Mouse (Mus musculus): Measurements from ENCODE around the gene Bspry.
"Not testable (repeated sequence)": the region's sequence is repeated elsewhere in the genome, so short reads cannot be mapped to it uniquely, and the experiment has no call there.

Bspry gene

DNA sequence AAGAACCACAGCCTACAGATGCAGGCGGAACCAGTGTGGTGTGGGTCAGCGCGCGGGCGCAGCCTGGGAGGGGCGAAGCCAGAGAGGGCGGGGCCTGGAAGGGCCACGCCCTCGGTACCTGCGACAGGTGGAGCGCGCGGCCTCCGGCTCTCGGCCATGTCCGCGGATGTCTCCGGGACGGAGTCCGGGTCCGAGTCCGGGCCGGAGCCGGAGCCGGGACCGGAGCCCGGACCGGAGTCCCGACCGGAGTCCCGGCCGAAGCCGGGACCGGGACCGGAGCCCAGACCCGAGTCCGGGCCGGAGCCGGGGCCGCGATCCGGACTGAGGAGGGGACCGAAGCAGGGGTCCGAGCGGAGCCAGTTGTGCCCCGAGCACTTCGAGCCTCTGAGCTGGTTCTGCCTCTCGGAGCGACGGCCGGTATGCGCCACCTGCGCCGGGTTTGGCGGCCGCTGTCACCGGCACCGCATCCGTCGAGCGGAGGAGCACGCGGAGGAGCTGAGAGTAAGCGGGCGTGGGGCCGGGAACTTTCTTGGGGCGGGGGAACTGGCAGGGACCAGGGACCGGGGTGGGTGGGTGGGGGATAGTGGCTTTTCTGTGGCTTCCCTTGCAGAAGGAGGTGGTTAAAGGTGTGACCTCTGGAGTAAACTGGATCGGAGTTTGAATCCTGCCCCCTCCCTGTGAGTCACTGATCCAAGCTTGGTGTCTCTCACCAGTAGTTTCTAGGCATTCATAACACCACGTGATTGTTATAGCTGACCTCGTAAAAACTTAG is at the start of gene Bspry:
Bspry (plus strand) TSS at position 117 of the 772 bp plus-strand sequence.
- DNase-seq: peak; percentile 25 to 57

GRCm38 (mm10) chr4:62430678-62431077 is 49.2 kb upstream of the Bspry start:
- DNase-seq: no peak

DNA sequence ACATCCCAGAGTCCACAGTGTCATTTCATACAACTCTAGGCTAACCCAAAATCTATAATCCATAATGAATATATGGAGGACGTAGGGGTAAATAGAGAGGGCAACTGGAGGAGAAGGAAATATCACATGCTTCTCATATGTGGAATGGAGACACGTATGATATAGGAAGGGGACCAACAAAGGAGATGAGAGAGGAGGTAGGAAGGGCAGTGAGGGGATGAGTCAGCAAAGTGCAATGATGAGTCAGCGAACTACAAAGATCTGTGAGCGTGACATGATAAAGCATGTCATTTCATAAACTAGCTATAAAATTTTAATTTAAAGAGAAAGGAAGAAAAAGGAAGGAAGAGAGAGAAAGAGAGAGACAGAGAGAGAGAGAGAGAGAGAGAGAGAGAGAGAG is 48.3 kb upstream of the Bspry start:
- no peak for DNase-seq

GRCm38 (mm10) chr4:62433939-62434870 is 45.6 kb upstream of the Bspry start:
- no peak for DNase-seq

DNA sequence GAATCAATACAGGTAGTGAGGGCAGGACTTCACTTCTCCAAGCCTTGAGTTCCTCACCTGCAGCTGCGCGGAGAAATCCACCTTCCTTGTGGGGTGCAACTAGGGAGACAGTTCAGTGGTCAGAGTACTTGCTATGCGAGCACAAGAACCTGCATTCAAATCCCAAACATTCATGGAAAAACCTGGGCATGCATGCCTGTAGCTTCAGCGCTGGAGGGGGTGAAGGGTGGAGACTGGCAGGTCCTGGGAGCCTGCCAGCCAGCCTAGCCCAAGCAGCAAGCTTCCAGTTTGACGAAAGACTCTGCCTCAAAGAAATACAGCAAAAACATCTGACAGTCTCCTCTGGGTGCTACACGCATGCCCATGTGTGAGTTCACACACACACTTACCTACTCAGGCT is 44.8 kb upstream of the Bspry start, which contains the start of gene Rnf183:
Rnf183 (minus strand) TSS at position 172 of the 400 bp plus-strand sequence.
- no peak for DNase-seq

DNA sequence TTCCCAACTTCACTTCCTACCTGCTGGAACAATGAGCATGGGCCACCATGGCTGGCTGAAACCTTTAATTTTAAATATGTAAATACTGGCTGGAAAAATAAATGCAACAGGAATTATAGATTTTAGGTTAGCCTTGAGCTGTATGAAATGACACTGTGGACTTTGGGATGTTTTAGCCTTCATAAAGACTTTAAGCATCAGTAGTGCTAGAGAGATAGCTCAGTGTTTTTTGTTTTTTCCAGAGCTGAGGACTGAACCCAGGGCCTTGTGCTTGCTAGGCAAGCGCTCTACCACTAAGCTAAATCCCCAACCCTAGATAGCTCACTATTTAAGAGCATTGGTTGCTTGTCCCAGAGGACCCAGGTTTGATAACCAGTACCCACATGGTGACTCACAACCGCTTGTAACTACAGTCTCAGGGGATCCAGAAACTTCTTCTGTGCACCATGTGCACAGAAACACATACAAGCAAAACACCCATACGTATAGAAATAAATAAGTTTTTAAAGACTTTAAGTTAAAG is 42.5 kb upstream of the Bspry start:
- DNase-seq: no peak

GRCm38 (mm10) chr4:62437871-62438270 is 42.0 kb upstream of the Bspry start:
- no peak for DNase-seq

- DNase-seq: no peak
These were observed 40.1 kb upstream of the Bspry start for GRCm38 (mm10) chr4:62439793-62440192.

DNA sequence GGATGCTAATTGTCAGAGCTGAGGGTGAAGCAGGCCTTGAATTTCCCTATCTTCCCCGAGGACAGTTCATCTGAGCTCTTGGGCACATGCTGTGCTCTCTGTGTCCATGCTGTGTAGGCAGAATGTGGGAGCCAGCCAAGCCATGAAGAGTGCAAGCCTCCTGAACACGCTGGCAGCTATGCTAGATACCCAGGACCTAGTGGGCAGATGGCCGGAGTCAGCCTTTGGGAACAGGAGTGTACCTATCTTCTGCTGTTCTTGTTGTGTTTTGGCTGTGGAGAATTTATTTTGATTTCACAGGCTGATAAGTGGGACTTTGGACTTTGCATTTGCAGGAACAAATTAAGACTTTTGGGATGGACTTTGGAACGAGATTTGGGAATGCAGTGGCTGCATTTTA is 39.3 kb upstream of the Bspry start:
- DNase-seq: peak; percentile 83 to 89

- peak; percentile 7 to 23 for DNase-seq
These were observed 38.9 kb upstream of the Bspry start for GRCm38 (mm10) chr4:62440986-62441385.

DNA sequence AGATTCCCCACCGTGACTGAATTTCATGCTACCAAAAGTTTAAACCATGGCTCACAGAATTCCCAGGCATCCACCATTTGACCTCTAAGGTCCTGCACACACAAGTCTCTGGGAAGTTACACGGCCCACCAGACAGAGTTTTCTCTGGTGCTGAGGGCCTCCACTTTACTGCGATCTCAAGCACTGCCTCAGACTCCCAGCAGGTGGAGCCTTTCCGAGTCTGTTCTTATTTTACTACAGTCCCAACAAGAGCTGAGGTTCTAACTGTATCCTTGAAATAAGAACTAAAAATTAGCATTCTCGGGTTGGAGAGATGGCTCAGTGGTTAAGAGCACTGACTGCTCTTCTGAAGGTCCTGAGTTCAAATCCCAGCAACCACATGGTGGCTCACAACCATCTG is 24.9 kb upstream of the Bspry start:
- DNase-seq: peak; percentile 41 to 48

DNA sequence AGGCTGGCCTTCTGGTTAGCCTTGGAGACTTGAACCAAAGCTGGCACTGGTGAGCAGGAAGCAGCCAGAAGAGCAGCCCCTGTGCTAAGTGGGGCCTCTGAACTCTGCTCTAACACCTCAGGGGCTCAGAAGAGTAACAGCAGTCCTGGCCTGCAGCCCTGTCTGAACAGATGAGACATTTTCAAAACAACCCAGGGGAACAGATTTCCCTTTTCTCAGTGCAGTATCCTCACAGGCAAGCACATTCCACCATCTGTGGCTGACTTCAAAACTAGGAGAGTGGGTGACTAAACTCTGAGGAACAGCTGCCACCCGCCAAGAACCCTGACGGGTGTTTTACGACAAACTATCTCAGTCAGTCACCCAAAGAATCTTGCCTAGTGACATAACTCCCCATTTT is 20.8 kb upstream of the Bspry start:
- no peak for DNase-seq

- no peak for DNase-seq
These were observed 19.5 kb upstream of the Bspry start for GRCm38 (mm10) chr4:62460348-62460747.

DNA sequence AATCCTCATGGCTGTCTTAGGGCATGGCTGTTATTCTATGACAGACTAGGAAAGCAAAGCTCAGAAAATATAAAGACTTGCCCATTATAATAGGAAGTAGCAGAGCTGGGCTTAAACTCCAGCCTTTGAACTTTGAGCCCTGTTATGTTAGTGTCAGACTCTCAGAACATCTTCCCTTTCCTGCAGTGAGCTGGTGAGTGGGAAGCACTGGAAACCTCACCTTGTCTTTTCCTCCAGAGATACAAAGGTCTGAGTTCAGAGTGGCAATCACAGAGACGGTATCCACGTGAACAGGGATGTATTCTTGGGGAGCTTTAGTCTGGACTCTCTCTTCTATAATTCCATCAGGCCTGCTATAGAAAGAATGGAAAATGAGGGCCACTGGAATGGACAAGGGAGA is 16.7 kb upstream of the Bspry start:
- DNase-seq: no peak

DNA sequence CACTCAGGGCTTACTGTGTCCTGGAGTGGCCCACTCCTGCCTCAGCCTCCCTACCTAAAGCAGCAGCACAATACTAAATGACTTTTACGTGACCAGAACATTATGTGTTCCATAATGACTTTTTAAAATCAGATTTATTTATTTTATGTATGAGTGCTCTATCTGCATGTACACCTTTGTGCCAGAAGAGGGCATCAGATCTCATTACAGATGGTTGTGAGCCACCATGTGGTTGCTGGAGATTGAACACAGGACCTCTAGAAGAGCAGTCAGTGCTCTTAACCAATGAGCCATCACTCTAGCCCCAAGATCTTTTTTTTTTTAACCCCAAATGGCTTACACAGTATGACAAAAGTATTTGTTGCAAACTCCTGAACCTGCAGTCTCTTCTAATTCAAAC is 11.7 kb upstream of the Bspry start:
- DNase-seq: no peak

GRCm38 (mm10) chr4:62470598-62471051 is 9.2 kb upstream of the Bspry start, which contains the start of gene Wdr31:
Wdr31 (minus strand) TSS chr4:62470896.
- DNase-seq: peak; percentile 74 to 86

DNA sequence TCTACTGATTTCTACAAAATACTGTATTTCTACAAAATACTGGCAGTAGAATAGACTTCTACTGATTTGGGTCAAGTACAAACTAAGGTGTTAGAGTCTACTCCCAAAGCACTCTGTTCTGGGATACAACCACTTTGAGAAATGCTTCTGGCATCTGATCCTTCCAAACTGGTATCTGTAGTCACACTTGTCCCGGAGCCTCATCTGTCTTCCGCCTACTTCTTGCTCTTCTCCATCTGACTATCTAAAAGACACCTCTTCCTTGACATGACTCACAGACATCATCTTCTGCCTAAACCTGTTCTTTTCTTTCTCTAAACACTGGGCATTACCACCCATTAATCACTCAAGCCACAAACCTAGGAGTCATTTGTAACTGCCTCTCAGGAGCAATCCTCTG is 7.8 kb upstream of the Bspry start:
- DNase-seq: no peak

- no peak for DNase-seq
These were observed 4.7 kb upstream of the Bspry start for GRCm38 (mm10) chr4:62475131-62475530.

DNA sequence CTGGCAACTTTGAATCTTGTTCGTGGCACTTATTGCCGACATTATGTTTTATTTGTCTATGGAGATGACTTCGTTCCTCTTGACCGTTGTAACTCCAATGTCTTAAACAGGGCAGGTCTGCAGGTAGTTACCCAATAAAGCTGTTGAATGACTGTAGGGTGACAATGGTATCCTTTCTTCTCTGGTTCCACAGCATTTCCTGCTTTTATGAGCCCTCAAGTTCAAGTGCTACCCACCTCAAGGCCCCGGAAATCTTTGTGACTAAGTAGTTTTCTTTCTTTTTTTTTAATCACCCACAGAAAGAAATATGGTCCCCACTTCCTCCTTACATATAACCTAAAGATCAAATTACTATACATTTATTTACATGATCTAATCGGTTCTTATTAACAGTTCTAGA is 4.1 kb upstream of the Bspry start:
- no peak for DNase-seq

- no peak for DNase-seq
These were observed 2.2 kb upstream of the Bspry start for GRCm38 (mm10) chr4:62477542-62478244.

- not testable (repeated sequence) for DNase-seq
These were observed 288 bp upstream of the Bspry start for GRCm38 (mm10) chr4:62479593-62479936.

GRCm38 (mm10) chr4:62480709-62481605 is 1.1 kb downstream of the Bspry start:
- peak in 1 of 2 experiments; percentile 9 for DNase-seq
